Mouse (Mus musculus): ENCODE data around the gene Dcakd. TPM values are rescaled to one million over a fixed set of nuclear protein-coding genes. Genes with fewer than 3 reads are reported as not detected.

The Dcakd gene
- polyA plus RNA-seq, 1 experiment from 2014 or later: 27.5 TPM

DNA sequence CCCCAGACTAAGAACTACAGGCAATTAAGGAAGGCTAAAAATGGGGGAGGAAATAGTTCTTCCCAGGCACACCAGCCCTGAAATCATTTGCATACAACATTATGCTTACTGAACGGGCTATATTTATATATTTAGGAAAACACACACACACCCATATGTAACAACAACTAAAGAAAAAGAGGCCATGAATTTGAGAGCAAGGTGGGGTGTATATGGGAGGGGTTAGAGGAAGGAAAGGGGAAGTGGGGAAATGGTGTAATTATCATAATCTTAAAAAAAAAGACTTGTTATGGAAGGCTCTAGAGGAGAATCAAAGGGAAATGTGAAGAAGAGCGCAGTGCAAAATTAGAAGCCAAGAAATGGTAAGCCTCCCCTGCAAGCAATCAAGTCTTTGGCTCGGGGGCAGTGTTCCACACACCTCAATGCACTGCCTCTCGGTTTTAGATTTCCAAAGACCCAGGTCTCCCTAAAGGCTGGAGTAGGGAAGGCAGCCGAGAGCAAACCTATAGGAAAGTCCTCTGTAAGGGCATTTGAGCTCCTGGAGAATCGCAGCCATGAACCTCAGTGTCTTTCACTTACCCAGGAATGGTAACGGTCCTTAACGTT, 460 bp downstream of the Dcakd start:
- Histone ChIP-seq H3K36me3 (ENCODE audit: inconsistent target) (peaks cover 6% of the 10 kb centered on the region; the same call in 1 of the 2 replicates), H3K27ac (peak overlapping the region; percentile 98), H3K79me2 (ENCODE audit: inconsistent target) (peaks cover 78% of the 10 kb centered on the region), H3K4me3 (ENCODE audit: inconsistent target) (peak overlapping the region; percentile 89)
- 7% methylated on average over 8 of the region's 8 CpGs for whole genome bisulfite sequencing (ENCODE audit: missing documents)

- Histone ChIP-seq H3K36me3 (ENCODE audit: inconsistent target) (peaks cover 6% of the 10 kb centered on the region; the same call in 1 of the 2 replicates), H3K4me3 (ENCODE audit: inconsistent target) (peak overlapping the region; percentile 89), H3K27ac (peak overlapping the region; percentile 98), H3K79me2 (ENCODE audit: inconsistent target) (peaks cover 73% of the 10 kb centered on the region)
- 31% methylated on average over 3 of the region's 3 CpGs for WGBS (ENCODE audit: missing documents)
These were observed 1.2 kb downstream of the Dcakd start for GRCm38 (mm10) chr11:103026901-103027300.

DNA sequence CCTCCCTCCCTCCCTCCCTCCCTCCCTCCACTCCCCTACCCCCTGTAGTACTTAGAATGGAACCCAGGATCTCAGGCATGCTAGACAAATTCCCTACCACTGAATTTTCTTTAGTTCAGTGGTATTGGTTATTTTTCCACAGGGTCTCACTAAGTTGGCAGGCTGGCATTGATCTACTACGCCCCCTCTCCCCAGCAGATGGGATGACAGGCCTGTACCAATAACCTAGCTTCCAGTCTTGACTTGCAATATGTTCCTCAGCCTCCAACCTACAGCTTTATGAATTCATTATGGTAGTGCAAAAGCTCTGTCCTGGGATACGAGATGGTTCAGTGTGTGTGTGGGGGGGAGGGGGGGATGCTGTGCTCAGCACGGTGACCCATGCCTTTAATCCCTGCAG, 4.2 kb downstream of the Dcakd start:
- peaks cover 8% of the 10 kb centered on the region; the same call in 1 of the 2 replicates for H3K36me3 ChIP-seq (ENCODE audit: inconsistent target)
- WGBS (ENCODE audit: missing documents): 96% methylated on average over 3 of the region's 3 CpGs
- H3K79me2 ChIP-seq (ENCODE audit: inconsistent target): peaks cover 51% of the 10 kb centered on the region
- no peak overlapping the region for H3K27ac ChIP-seq
- no peak overlapping the region for H3K4me3 ChIP-seq (ENCODE audit: inconsistent target)

DNA sequence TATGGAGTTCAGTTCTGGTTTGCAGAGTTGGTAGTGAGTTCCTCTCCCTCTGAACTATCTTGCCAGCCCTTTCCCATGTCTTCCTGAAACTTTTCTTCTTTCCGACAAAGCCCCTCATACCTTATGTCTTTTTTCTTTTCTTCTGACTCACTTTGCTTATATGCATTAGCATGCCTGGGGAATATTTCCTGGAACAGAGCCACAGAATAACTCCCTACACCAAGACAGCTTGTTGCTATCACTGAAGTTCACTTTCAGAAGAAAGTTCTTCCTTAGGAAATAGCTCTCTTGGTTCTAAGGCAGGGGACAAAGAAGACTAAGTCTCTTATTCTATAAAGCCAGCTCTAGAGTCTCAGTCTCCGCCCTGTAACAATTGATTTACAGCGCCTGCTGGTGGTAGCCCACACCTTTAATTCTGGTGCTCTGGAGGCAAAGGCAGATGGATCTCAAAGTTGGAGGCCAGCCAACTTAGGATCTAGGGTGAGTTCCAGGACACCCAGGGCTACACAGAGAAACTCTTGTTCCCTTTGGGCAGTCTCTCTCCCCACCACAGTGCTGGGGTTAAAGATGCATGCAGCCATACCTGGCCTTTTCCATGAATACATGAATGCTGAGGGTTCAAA, 7.3 kb downstream of the Dcakd start:
- Histone ChIP-seq H3K4me3 (ENCODE audit: inconsistent target) (no peak overlapping the region), H3K36me3 (ENCODE audit: inconsistent target) (peaks cover 10% of the 10 kb centered on the region; the same call in 1 of the 2 replicates), H3K27ac (peak overlapping the region; percentile 72), H3K79me2 (ENCODE audit: inconsistent target) (peaks cover 49% of the 10 kb centered on the region)
- WGBS (ENCODE audit: missing documents): 96% methylated on average over 3 of the region's 3 CpGs

- WGBS (ENCODE audit: missing documents): 93% methylated on average over 7 of the region's 7 CpGs
These were observed 8.8 kb downstream of the Dcakd start for GRCm38 (mm10) chr11:103019325-103019724.

GRCm38 (mm10) chr11:103018860-103019259, 9.3 kb downstream of the Dcakd start:
- H3K79me2 ChIP-seq (ENCODE audit: inconsistent target): peaks cover 43% of the 10 kb centered on the region
- H3K4me3 ChIP-seq (ENCODE audit: inconsistent target): no peak overlapping the region
- WGBS (ENCODE audit: missing documents): 96% methylated on average over 6 of the region's 6 CpGs
- peaks cover 4% of the 10 kb centered on the region; the same call in 1 of the 2 replicates for H3K36me3 ChIP-seq (ENCODE audit: inconsistent target)
- no peak overlapping the region for H3K27ac ChIP-seq

More at GRCm38 (mm10) chr11:103019325-103019724, 8.8 kb downstream of the Dcakd start:
- H3K79me2 ChIP-seq (ENCODE audit: inconsistent target): peaks cover 48% of the 10 kb centered on the region
- peaks cover 4% of the 10 kb centered on the region; the same call in 1 of the 2 replicates for H3K36me3 ChIP-seq (ENCODE audit: inconsistent target)
- no peak overlapping the region for H3K4me3 ChIP-seq (ENCODE audit: inconsistent target)
- no peak overlapping the region for H3K27ac ChIP-seq

GRCm38 (mm10) chr11:103017661-103018060, 10.5 kb downstream of the Dcakd start:
- 91% methylated on average over 9 of the region's 9 CpGs for WGBS (ENCODE audit: missing documents)
- Histone ChIP-seq H3K36me3 (ENCODE audit: inconsistent target) (peaks cover 10% of the 10 kb centered on the region), H3K79me2 (ENCODE audit: inconsistent target) (peaks cover 43% of the 10 kb centered on the region), H3K4me3 (ENCODE audit: inconsistent target) (no peak overlapping the region), H3K27ac (no peak overlapping the region)

- no peak overlapping the region for H3K27ac ChIP-seq
- H3K36me3 ChIP-seq (ENCODE audit: inconsistent target): peaks cover 10% of the 10 kb centered on the region
- WGBS (ENCODE audit: missing documents): 1% methylated on average over 27 of the region's 41 CpGs
- peak overlapping the region; percentile 63 for H3K4me3 ChIP-seq (ENCODE audit: inconsistent target)
- peaks cover 48% of the 10 kb centered on the region for H3K79me2 ChIP-seq (ENCODE audit: inconsistent target)
These were observed 11.2 kb downstream of the Dcakd start for GRCm38 (mm10) chr11:103016930-103017329.

DNA sequence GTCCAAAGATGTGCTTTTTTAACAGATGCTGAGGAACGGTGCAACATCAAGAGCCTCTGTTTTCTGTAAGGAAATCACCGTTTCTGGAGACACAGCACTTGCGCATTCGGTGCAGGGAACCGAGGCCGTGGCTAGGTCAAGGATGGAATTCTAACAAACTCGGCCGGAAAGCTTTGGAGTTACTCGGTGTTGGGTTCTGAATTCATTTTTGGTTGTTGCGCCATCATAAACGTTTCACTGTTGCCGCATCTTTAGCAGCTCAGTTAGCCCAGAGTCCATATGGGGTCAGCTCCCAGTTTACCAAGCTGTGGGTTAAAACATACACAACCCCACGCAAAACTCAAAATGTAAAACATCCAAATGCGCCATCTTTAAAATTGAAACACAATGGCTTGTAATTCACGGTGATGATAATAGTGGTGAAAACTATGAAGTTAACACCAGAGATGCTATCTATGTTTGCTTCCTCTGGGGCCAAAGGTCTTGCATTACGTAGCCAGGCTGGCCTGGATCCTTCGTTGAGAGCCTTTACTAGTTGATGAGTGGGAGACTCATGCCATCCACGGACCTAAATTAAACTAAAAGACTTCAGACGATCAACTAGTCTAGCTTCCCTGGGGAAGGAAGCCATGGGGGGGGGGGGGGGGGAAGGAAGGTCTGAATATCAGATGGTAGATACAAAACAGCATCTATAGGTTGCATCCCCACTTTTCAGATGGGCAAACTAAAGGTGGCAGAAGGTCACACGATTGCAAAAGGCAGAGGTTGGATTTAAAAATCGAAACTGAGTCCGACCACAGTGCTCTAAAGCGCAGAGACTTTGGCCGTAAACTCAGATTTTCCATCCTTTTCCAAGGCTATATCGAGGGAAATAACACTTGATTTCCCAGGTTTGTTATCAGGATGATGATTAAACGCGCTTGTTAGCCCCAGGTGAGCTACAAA, 12.0 kb downstream of the Dcakd start:
- 42% methylated on average over 25 of the region's 27 CpGs for WGBS (ENCODE audit: missing documents)
- Histone ChIP-seq H3K27ac (peak overlapping the region; percentile 59), H3K79me2 (ENCODE audit: inconsistent target) (peaks cover 56% of the 10 kb centered on the region), H3K4me3 (ENCODE audit: inconsistent target) (peak overlapping the region; percentile 63), H3K36me3 (ENCODE audit: inconsistent target) (peaks cover 10% of the 10 kb centered on the region)

DNA sequence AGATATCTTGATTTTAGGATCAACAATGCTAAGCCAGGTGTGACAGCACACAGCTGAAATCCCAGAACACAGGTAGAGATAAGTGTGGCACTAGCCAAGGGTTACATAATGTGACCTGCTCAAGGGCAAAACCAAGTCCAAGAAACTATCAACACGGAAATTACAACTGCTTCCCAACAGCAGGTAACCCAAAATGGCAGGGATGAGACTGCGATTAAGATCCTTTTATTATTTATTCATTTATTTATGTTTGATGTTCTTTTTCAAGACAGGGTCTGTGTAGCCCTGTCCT, 17.0 kb downstream of the Dcakd start:
- Histone ChIP-seq H3K79me2 (ENCODE audit: inconsistent target) (peaks cover 74% of the 10 kb centered on the region), H3K36me3 (ENCODE audit: inconsistent target) (peaks cover 5% of the 10 kb centered on the region), H3K27ac (no peak overlapping the region), H3K4me3 (ENCODE audit: inconsistent target) (no peak overlapping the region)
- 97% methylated on average over 2 of the region's 2 CpGs for WGBS (ENCODE audit: missing documents)

DNA sequence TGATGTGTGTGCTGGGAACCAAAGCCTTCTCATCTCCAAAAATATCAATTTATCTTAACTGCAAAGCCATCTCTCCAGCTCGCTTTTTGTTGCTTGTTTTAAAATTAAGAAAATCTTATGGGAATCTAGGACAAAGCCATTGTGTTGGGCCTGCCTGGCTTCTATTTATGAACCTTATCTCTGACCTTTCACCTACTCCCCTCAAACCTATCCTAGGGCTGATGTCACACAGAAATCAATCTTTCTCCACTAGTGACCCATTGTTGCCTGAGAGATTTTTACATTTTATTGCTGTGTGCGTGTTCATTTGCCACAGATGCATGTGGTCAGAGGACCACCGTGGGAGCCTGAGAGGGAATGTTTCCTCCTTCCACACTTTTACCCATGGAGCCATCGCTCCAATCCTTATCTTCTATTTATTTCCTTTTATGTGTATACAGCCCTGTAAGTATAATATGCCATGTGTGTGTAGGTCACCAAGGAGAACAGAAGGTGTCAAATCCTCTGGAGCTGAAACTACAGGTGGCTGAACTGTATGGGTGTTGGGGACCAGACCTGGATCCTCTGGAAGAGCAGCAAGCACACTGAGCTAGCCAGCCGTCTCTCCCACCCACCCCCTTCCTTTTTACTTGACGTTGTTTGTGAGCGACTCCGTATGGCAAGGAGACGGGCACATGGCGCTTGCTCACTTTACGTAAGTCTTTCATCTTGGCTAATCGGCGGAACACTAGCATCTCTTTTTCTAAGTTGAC, 17.5 kb downstream of the Dcakd start:
- 96% methylated on average over 12 of the region's 13 CpGs for WGBS (ENCODE audit: missing documents)
- H3K27ac ChIP-seq: no peak overlapping the region
- peaks cover 5% of the 10 kb centered on the region for H3K36me3 ChIP-seq (ENCODE audit: inconsistent target)
- H3K79me2 ChIP-seq (ENCODE audit: inconsistent target): peaks cover 69% of the 10 kb centered on the region
- no peak overlapping the region for H3K4me3 ChIP-seq (ENCODE audit: inconsistent target)

DNA sequence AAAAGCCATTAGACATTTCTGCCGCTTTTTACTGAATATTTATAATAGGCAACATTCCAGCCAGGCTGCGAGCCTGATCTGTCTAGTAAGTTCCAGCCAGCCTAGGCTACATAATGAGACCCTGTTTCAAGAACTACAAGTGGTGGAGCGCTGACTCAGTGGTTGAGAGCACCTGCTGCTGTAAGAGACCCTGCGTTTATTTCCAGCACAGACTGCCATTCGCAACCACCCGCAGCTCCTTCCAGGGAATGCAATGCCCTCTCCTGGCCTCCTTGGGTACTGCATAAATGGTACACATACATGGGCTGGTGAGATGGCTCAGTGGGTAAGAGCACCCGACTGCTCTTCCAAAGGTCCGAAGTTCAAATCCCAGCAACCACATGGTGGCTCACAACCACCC, 18.9 kb downstream of the Dcakd start:
- no peak overlapping the region for H3K27ac ChIP-seq
- peaks cover 58% of the 10 kb centered on the region for H3K79me2 ChIP-seq (ENCODE audit: inconsistent target)
- no peak overlapping the region for H3K4me3 ChIP-seq (ENCODE audit: inconsistent target)
- peaks cover 5% of the 10 kb centered on the region for H3K36me3 ChIP-seq (ENCODE audit: inconsistent target)
- 95% methylated on average over 6 of the region's 8 CpGs for WGBS (ENCODE audit: missing documents)

GRCm38 (mm10) chr11:103008558-103008957, 19.6 kb downstream of the Dcakd start:
- H3K36me3 ChIP-seq (ENCODE audit: inconsistent target): peaks cover 5% of the 10 kb centered on the region
- H3K27ac ChIP-seq: no peak overlapping the region
- H3K4me3 ChIP-seq (ENCODE audit: inconsistent target): no peak overlapping the region
- 91% methylated on average over 7 of the region's 7 CpGs for WGBS (ENCODE audit: missing documents)
- peaks cover 62% of the 10 kb centered on the region for H3K79me2 ChIP-seq (ENCODE audit: inconsistent target)

DNA sequence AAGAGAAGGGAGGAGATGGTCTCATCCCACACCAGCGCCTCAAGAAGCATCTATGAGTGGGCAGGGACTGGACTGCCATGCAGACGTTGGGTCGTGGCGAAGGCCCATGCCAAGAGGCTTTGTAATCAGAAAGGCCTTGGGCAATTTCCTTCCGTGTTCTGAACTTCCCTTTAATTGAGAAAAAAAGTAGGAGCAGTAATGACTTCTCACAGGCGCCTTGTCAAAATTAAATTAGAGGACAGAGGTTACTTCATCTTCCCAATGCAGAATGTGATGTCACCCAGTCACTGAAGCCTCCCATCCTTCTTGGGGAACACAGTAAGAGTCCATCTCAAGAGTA, 21.2 kb downstream of the Dcakd start:
- 2% methylated on average over 6 of the region's 6 CpGs for WGBS (ENCODE audit: missing documents)
- Histone ChIP-seq H3K79me2 (ENCODE audit: inconsistent target) (peaks cover 54% of the 10 kb centered on the region), H3K4me3 (ENCODE audit: inconsistent target) (no peak overlapping the region), H3K36me3 (ENCODE audit: inconsistent target) (no peaks in the 10 kb centered on the region), H3K27ac (peak overlapping the region; percentile 94)

All from macrophage (primary cell).